Mouse (Mus musculus) cortical plate, adult 2 months (tissue): ENCODE measurements at regions not wholly inside any gene's neighbourhood (a gene's known extent, or its start where the extent isn't known, plus 50 kb on each side); places are given as distances from the start of the nearest gene placed in this dataset.
A peak's percentile ranks its signal among the peaks of the same experiment; 100 is the strongest.
"Not testable (repeated sequence)": the region's sequence is repeated elsewhere in the genome, so short reads cannot be mapped to it uniquely, and the experiment has no call there.

Source experiments
- H3K27ac ChIP-seq: fragments of 200-500 bp; 2 replicates; pipeline ENCODE4 v1.5.1; 2012; ENCODE audit warnings: low read length, control low read depth, inconsistent platforms; ENCODE audit not compliant: insufficient read depth
- H3K4me1 ChIP-seq: fragments of 200-500 bp; 2 replicates; pipeline ENCODE4 v1.6.1; 2011; ENCODE audit warnings: low read length; ENCODE audit not compliant: control insufficient read depth, insufficient read depth
- H3K4me3 ChIP-seq: fragments of 200-500 bp; 2 replicates; pipeline ENCODE4 v1.5.1; 2011; ENCODE audit warnings: mild to moderate bottlenecking, low read length, control low read depth; ENCODE audit not compliant: insufficient read depth
- CTCF ChIP-seq: fragments of 200-500 bp; IDR thresholded peaks from 2 replicates; pipeline ENCODE4 v1.5.1; 2011; ENCODE audit warnings: mild to moderate bottlenecking, control low read depth, low read length; ENCODE audit not compliant: insufficient read depth; ENCODE audit errors: extremely low read depth
- POLR2A ChIP-seq: fragments of 200-500 bp; IDR thresholded peaks from 2 replicates; pipeline ENCODE4 v1.6.1; 2011; ENCODE audit warnings: mild to moderate bottlenecking, low read length, control low read depth; ENCODE audit not compliant: insufficient read depth; ENCODE audit errors: extremely low read depth

DNA sequence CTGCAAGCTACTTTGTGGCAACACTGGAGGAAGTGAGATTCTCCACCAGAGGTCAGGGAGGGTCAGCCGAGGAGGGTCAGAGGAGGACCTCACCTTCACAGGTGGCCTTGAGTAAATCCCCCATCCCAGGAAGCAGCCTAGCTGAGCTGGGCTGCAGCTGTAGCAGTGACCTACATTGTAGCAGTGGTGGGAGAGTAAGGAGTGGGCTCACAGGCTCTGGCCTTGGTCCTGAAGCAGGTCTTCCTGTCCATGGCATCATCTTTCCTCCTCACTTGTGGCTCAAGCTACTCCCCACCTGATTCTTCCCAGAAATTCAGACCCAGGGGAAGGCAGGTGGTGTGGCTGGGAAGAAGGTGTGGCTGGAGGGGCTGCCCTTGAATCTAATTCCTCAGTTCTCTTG, 84.3 kb downstream of the 1810013L24Rik start:
- H3K27ac ChIP-seq, H3K4me3 ChIP-seq, H3K4me1 ChIP-seq: not testable (repeated sequence)

DNA sequence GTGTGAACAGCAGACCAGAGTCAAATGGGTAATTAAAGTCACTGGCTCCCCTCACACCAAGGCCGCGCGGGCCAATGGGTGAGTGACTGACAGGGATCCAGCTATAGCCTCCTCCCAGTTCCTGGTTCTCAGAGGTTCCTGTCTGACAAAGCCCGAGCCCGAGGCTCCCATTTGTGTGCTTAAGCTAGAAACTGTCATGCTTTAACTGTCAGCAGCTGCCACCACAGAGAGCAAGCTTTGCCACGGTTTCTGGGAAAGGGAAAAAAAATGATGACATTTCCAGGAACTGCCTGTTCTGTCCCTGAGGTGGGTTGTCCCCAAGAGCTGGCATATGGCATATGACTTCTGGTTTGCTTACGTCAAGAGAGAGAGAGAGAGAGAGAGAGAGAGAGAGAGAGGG, 86.2 kb downstream of the 1810013L24Rik start:
- TF ChIP-seq CTCF (no peak), POLR2A (no peak)
- Histone ChIP-seq H3K4me3 (no peak overlapping the region), H3K27ac (0 out of 2 replicates have a peak overlapping the region, but pooled peaks have one; percentile 5), H3K4me1 (peaks cover 1% of the 10 kb centered on the region; the same call in 1 of the 2 replicates)

DNA sequence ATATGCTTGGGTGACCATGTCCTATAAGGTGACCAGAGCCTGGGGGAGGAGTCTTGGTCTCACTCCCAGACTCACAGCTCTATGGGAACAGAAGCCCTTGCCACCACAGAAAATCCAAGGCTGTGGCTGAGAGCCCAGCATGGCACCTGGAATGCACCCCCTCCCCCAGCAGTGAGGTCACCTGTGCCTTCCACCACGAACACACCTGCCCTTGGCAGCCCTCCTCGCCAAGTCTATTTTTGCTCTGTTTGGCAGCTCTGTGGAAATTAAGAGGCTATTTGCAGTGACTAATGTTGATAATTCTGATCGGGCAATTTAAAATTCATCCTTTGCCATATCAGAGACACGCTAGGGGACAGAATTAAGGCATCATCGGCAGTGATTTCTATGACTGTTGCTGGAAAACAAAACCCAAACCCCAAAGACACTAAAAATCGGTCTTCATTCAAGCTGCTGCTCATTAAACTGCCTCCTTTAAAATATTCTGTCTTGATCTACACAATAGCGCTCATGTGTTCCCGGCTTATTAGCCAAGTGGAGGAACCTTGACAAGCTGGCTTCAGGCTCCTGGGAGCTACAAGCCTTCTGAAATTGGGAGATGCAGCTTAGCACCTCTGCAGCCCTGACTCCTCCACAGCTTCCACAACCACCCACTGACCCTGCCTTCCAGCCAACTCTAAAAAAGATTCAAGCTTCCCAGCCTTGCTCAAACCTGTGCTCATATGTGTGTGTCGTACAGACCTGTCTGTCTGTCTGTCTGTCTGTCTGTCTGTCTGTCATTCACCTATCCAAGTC, 89.0 kb downstream of the 1810013L24Rik start:
- TF ChIP-seq POLR2A, result no peak
- no peak for TF ChIP-seq CTCF
- no peak overlapping the region for H3K4me3 ChIP-seq
- no peak overlapping the region for H3K27ac ChIP-seq
- peaks cover 1% of the 10 kb centered on the region; the same call in 1 of the 2 replicates for H3K4me1 ChIP-seq

DNA sequence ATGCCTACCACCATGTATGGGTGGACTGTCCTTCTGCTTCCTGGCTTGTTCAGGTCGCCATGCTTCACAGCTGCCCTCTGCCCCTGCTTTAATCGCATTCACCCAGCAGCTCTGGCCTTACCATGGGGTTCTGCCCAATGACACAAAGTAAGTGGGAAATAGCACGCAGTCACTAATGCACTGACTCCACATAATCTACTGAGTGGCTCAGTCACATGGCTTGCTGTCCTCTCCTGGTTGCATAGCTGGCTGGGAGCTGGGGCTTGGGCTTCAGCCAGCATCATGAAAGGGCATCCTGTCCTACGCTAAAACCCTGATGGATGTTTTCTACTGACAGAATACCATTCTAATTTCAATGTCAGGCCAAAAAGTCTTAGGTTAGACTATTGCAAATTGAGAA, 94.8 kb downstream of the 1810013L24Rik start:
- TF ChIP-seq CTCF, result no peak
- Histone ChIP-seq H3K4me3 (no peak overlapping the region), H3K27ac (no peak overlapping the region), H3K4me1 (no peaks in the 10 kb centered on the region; the same call in 1 of the 2 replicates)

DNA sequence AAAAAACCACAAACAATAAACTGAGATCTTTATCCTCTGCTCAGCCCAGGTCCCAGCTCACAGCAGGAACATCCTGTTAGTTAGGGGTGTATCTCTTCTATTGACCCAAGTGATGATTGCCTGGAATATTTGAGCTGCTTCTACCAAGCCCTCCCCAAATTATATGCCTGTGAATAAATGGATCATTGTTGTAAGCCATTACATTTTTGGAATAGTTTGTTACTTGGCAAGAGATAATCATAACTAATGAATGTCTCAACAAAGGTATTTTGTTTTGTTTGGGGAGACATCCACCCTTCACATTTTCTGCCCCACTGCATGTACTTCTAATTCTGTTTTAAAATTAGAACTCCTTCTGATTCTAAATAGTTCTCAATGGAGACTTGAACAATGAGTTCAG, 102.1 kb downstream of the 1810013L24Rik start:
- no peak overlapping the region for H3K4me3 ChIP-seq
- H3K4me1 ChIP-seq, result no peaks in the 10 kb centered on the region; the same call in 1 of the 2 replicates
- TF ChIP-seq POLR2A (no peak), CTCF (no peak)
- no peak overlapping the region for H3K27ac ChIP-seq

DNA sequence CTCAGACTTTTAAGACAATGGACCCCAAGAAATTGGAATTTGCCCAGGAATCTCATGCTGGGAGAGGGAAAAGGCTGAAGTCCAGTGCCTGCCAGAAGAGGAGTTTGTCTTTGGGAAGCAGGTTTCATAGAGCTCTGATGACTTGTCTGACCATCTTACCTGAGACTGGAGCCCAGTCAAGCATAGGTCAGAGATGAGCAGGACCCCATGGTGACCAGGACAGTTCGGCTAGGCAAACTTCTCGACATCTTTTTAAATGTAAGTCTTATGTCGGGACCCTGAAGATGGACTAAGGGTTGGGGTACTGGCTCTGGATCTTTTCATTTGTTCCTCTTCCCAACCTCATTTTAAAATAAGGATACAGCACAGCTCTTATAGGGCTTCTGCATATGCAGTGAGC, 103.2 kb downstream of the 1810013L24Rik start:
- Histone ChIP-seq H3K4me3 (no peak overlapping the region), H3K4me1 (peaks cover 2% of the 10 kb centered on the region; the same call in 1 of the 2 replicates), H3K27ac (no peak overlapping the region)
- TF ChIP-seq POLR2A (no peak), CTCF (no peak)

DNA sequence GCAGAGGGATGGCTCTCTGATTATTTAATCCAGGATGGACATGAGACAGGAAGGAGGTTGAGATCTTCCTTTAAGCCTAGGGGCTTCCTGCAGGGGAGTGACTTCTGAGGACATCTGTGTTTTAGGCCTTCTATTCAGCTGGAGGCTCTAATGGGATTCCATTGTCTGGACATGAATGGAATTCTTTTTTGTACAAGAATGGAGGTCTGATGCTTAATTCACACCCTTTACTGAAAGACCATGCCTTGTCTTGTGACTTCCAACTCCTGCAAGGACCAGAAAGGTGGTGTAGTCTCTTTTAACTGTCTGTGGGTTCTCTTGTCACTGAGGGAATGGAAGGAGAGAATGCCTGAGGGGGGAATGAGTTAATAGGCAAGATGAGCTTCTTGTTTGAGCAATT, 106.5 kb downstream of the 1810013L24Rik start:
- H3K27ac ChIP-seq, result no peak overlapping the region
- H3K4me3 ChIP-seq, result no peak overlapping the region
- TF ChIP-seq POLR2A (no peak), CTCF (no peak)
- H3K4me1 ChIP-seq, result peaks cover 5% of the 10 kb centered on the region; the same call in 1 of the 2 replicates

DNA sequence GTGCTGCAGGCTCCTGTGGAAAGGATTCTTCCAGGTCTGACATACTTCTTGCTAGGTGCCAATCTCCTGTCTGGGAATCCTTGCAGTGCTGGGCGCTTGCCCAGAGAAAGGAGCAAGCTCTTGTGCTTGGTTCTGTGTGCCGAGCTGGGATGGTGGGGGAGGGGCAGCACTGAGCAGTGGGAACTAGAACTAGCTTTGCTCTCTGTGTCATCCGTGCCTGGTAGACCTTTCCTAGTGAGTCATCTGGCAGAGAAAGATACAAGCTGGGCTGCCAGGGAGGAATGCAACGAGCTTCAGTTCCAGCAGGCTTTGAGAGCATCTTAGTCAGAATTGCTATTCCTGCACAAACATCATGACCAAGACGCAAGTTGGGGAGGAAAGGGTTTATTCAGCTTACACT, 108.6 kb downstream of the 1810013L24Rik start:
- TF ChIP-seq CTCF (no peak), POLR2A (no peak)
- H3K4me1 ChIP-seq, result peaks cover 5% of the 10 kb centered on the region; the same call in 1 of the 2 replicates
- no peak overlapping the region for H3K4me3 ChIP-seq
- H3K27ac ChIP-seq, result 0 out of 2 replicates have a peak overlapping the region, but pooled peaks have one; percentile 30

DNA sequence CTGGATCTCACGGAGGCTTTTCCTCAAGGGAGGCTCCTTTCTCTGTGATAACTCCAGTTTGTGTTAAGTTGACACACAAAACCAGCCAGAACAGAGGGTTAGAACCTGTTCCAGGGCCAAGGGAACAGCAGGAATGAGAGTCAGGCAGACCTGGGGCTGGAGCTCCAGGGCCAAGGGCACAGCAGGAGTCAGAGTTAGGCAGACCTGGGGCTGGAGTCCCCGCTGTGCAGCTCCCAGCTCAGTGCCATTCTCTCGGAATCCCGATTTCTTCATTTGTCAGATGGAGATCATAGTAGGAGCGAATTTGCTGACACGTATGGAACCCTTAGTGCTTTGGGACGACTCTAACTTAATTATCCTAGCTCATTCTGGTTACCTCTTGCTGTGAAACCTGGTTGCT, 109.2 kb downstream of the 1810013L24Rik start:
- TF ChIP-seq POLR2A, result no peak
- no peak for TF ChIP-seq CTCF
- peaks cover 5% of the 10 kb centered on the region; the same call in 1 of the 2 replicates for H3K4me1 ChIP-seq
- H3K4me3 ChIP-seq, result no peak overlapping the region
- no peak overlapping the region for H3K27ac ChIP-seq

DNA sequence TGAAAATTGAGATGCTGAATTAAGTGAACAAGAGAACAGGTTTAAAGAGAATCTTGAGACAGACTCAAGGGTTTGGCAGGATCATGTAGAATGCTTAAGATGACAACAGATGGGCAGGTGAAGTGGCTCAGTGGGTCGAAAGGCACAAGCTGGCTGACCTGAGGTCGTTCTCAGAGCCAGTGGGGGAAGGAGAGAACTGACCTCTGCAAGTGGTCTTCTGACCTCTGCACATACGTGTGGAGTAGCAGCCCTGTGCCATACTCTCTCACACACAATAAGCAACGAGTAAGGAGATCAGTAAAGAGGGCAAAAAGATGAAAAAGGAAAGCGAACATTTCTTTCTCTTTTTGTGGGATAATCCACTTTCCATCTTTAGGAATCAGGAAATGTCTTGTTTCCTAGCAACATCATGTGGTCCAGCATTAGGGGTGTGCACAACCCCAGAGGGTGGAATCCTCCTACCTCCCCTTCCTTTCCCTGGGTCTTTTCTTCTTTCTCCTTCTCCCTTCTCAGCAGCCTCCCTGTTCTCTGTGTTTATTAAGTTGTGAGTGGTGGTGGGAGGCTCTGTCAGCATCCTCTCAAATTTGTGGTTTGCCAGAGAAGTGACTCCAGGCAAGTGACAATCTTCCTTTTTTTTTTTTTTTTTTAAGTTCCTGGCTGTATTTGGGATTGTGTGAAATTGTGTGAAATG, 114.7 kb downstream of the 1810013L24Rik start:
- H3K27ac ChIP-seq, result peak overlapping the region; percentile 33; the same call in 1 of the 2 replicates
- H3K4me1 ChIP-seq, result peaks cover 4% of the 10 kb centered on the region
- H3K4me3 ChIP-seq, result no peak overlapping the region
- TF ChIP-seq POLR2A (no peak), CTCF (no peak)
